Mouse (Mus musculus): Measurements from ENCODE around the gene Wnt5b.

GRCm38 (mm10) chr6:119480706-119481331 lies 63.3 kb downstream of the Wnt5b start:
- TF ChIP-seq CTCF (IDR thresholded peaks at IDR 0.05; ENCODE audit: low read depth) (peak; percentile 17; the same call in 1 of the 2 replicates), EP300 (IDR thresholded peaks at IDR 0.05; ENCODE audit: low read depth) (no peak)

Measured in liver, embryonic 14.5 days (tissue).